Mouse (Mus musculus) MEL (cell line): ENCODE measurements around the gene Map1s. TPM values are rescaled to one million over a fixed set of nuclear protein-coding genes. Genes with fewer than 3 reads are reported as not detected.

Source experiments
- DNase-seq: peaks from one replicate; pipeline ENCODE4 v3.0.0; 2011; ENCODE audit warnings: low read depth, low spot score
- H3K27ac ChIP-seq: 2 replicates; pipeline ENCODE4 v1.5.1; 2012; ENCODE audit warnings: low read depth, mild to moderate bottlenecking, control low read depth, low read length, moderate library complexity; ENCODE audit not compliant: control insufficient read depth
- H3K27me3 ChIP-seq, 2 experiments: fragments of 150-350 bp in 1 of 2; sonication (generic) in 1 of 2; 2 replicates each; pipeline ENCODE4 v1.6.1; 2012; ENCODE audit warnings: low read length in 2 of 2, mild to moderate bottlenecking in 2 of 2, improper control_type of control experiment in 1 of 2, moderate library complexity in 1 of 2; ENCODE audit not compliant: insufficient read depth in 2 of 2, control insufficient read depth in 1 of 2
- H3K36me3 ChIP-seq, 2 experiments: 2 replicates each; pipeline ENCODE4 v1.6.1; 2012 to 2014; ENCODE audit warnings: low read length in 2 of 2, improper control_type of control experiment in 1 of 2, inconsistent platforms in 1 of 2, mild to moderate bottlenecking in 1 of 2; ENCODE audit not compliant: insufficient read depth in 2 of 2, control insufficient read depth in 1 of 2
- H3K4me1 ChIP-seq, 2 experiments: fragments of 150-350 bp in 1 of 2; sonication (generic) in 1 of 2; 2 replicates each; pipeline ENCODE4 v1.6.1; 2012; ENCODE audit warnings: low read length in 2 of 2, improper control_type of control experiment in 1 of 2, mild to moderate bottlenecking in 1 of 2; ENCODE audit not compliant: insufficient read depth in 2 of 2, control insufficient read depth in 1 of 2
- H3K4me3 ChIP-seq, 2 experiments: fragments of 150-350 bp in 1 of 2; sonication (generic) in 1 of 2; 2 replicates each; pipeline ENCODE4 v1.5.1; 2012; ENCODE audit warnings: low read depth in 2 of 2, low read length in 2 of 2, mild to moderate bottlenecking in 2 of 2, moderate library complexity in 2 of 2, control low read depth in 1 of 2, improper control_type of control experiment in 1 of 2; ENCODE audit not compliant: control insufficient read depth in 1 of 2, insufficient read depth in 1 of 2
- H3K79me2 ChIP-seq: 2 replicates; pipeline ENCODE4 v1.6.1; 2012; ENCODE audit warnings: mild to moderate bottlenecking, low read length, moderate library complexity; ENCODE audit not compliant: control insufficient read depth, poor library complexity, insufficient read depth
- H3K9ac ChIP-seq: 2 replicates; pipeline ENCODE4 v1.6.1; 2012; ENCODE audit warnings: low read depth, mild to moderate bottlenecking, control low read depth, low read length, moderate library complexity; ENCODE audit not compliant: control insufficient read depth, poor library complexity, severe bottlenecking
- H3K9me3 ChIP-seq: fragments of 150-350 bp; sonication (generic); replicated peaks from 2 replicates; pipeline ENCODE4 v1.6.1; 2012; ENCODE audit warnings: mild to moderate bottlenecking, low read length, improper control_type of control experiment, moderate library complexity; ENCODE audit not compliant: insufficient read depth
- CHD1 ChIP-seq: IDR thresholded peaks from 2 replicates; pipeline ENCODE4 v1.6.1; 2012; ENCODE audit warnings: low read depth, mild to moderate bottlenecking, inconsistent platforms, low read length, improper control_type of control experiment
- CHD2 ChIP-seq: IDR thresholded peaks from 2 replicates; pipeline ENCODE4 v1.6.1; 2011; ENCODE audit warnings: low read length, improper control_type of control experiment
- E2F4 ChIP-seq: IDR thresholded peaks from 2 replicates; pipeline ENCODE4 v1.6.1; 2011; ENCODE audit warnings: low read depth, low read length, improper control_type of control experiment, borderline replicate concordance
- EP300 ChIP-seq, 2 experiments: IDR thresholded peaks; 2 replicates each; pipeline ENCODE4 v1.6.1; 2011; ENCODE audit warnings: improper control_type of control experiment in 2 of 2, low read length in 2 of 2, low read depth in 1 of 2, mild to moderate bottlenecking in 1 of 2
- HCFC1 ChIP-seq: IDR thresholded peaks from 2 replicates; pipeline ENCODE4 v1.6.1; 2012; ENCODE audit warnings: low read depth, mild to moderate bottlenecking, inconsistent platforms, low read length, improper control_type of control experiment, moderate library complexity
- KAT2A ChIP-seq: conservative IDR thresholded peaks from 2 replicates; pipeline ENCODE4 v1.6.1; 2012; ENCODE audit warnings: low read depth, low read length, improper control_type of control experiment, inconsistent platforms
- MAFK ChIP-seq: IDR thresholded peaks from 2 replicates; pipeline ENCODE4 v1.6.1; 2011; ENCODE audit warnings: low read depth, mild to moderate bottlenecking, low read length, improper control_type of control experiment, borderline replicate concordance
- MAX ChIP-seq: IDR thresholded peaks from 2 replicates; pipeline ENCODE4 v1.6.1; 2011; ENCODE audit warnings: low read length, improper control_type of control experiment
- MEF2A ChIP-seq: IDR thresholded peaks from 2 replicates; pipeline ENCODE4 v1.6.1; 2014; ENCODE audit warnings: low read depth, mild to moderate bottlenecking, inconsistent platforms, low read length, improper control_type of control experiment; ENCODE audit not compliant: poor library complexity, insufficient replicate concordance, severe bottlenecking; ENCODE audit errors: extremely low read depth
- MYB ChIP-seq: IDR thresholded peaks from 2 replicates; pipeline ENCODE4 v1.6.1; 2011; ENCODE audit warnings: mild to moderate bottlenecking, low read depth, low read length, improper control_type of control experiment
- NELFE ChIP-seq: IDR thresholded peaks from 2 replicates; pipeline ENCODE4 v1.6.1; 2011; ENCODE audit warnings: low read depth, low read length, improper control_type of control experiment
- NRF1 ChIP-seq: IDR thresholded peaks from 2 replicates; pipeline ENCODE4 v1.6.1; 2014; ENCODE audit warnings: low read depth, mild to moderate bottlenecking, inconsistent platforms, low read length, improper control_type of control experiment, moderate library complexity; ENCODE audit not compliant: poor library complexity, insufficient read depth, severe bottlenecking
- POLR2A ChIP-seq, 2 experiments: IDR thresholded peaks; 2 replicates each; pipeline ENCODE4 v1.6.1; 2011 to 2012; ENCODE audit warnings: low read length in 2 of 2, mild to moderate bottlenecking in 2 of 2, control low read depth in 1 of 2, improper control_type of control experiment in 1 of 2, low read depth in 1 of 2, moderate library complexity in 1 of 2; ENCODE audit not compliant: control insufficient read depth in 1 of 2, insufficient read depth in 1 of 2, poor library complexity in 1 of 2
- POLR2AphosphoS2 ChIP-seq: IDR thresholded peaks from 2 replicates; pipeline ENCODE4 v1.6.1; 2011; ENCODE audit warnings: low read length, improper control_type of control experiment
- POLR2AphosphoS5 ChIP-seq: IDR thresholded peaks from 2 replicates; pipeline ENCODE4 v1.6.1; 2012; ENCODE audit warnings: low read depth, borderline replicate concordance, mild to moderate bottlenecking, inconsistent platforms, low read length, moderate library complexity, mixed read lengths
- RCOR1 ChIP-seq: IDR thresholded peaks from 2 replicates; pipeline ENCODE4 v1.6.1; 2012; ENCODE audit warnings: low read depth, mild to moderate bottlenecking, inconsistent platforms, low read length, improper control_type of control experiment
- SIN3A ChIP-seq: IDR thresholded peaks from 2 replicates; pipeline ENCODE4 v1.6.1; 2012; ENCODE audit warnings: low read length, improper control_type of control experiment, inconsistent platforms
- USF1 ChIP-seq: IDR thresholded peaks from 2 replicates; pipeline ENCODE4 v1.6.1; 2014; ENCODE audit warnings: low read depth, mild to moderate bottlenecking, inconsistent platforms, low read length, improper control_type of control experiment, moderate library complexity
- USF2 ChIP-seq, 2 experiments: IDR thresholded peaks; 2 replicates each; pipeline ENCODE4 v1.6.1; 2011 to 2012; ENCODE audit warnings: improper control_type of control experiment in 2 of 2, low read length in 2 of 2, borderline replicate concordance in 1 of 2, inconsistent platforms in 1 of 2, low read depth in 1 of 2, mild to moderate bottlenecking in 1 of 2; ENCODE audit not compliant: insufficient read depth in 1 of 2
- ZC3H11A ChIP-seq: IDR thresholded peaks from 2 replicates; pipeline ENCODE4 v1.6.1; 2012; ENCODE audit warnings: low read depth, mild to moderate bottlenecking, inconsistent platforms, low read length, improper control_type of control experiment
- ZKSCAN1 ChIP-seq: IDR thresholded peaks from 2 replicates; pipeline ENCODE4 v1.6.1; 2012; ENCODE audit warnings: low read depth, mild to moderate bottlenecking, inconsistent platforms, low read length, improper control_type of control experiment, moderate library complexity
- polyA plus RNA-seq, 2 experiments: library from polyadenylated mRNA; stranded (reverse) in 1 of 2; unstranded in 1 of 2; fragments of >175 nt in 1 of 2; fragments of >200 nt in 1 of 2; gene quantifications; 2 replicates each; pipeline versions ENCODE4 v1.2.1 to v1.2.4; 2012; ENCODE audit warnings: low replicate concordance in 2 of 2, low read depth in 1 of 2; ENCODE audit not compliant: insufficient read length in 2 of 2, insufficient read depth in 1 of 2, missing spikeins in 1 of 2
- total RNA-seq: library from RNA; depleted of rRNA; stranded (reverse); fragments of 300-350 nt; gene quantifications from 2 replicates; pipeline ENCODE4 v1.2.3, GENCODE M21; 2012

Map1s gene
- total and polyA plus RNA-seq, 3 experiments: 51.0 to 53.3 TPM; not detected in 1

DNA sequence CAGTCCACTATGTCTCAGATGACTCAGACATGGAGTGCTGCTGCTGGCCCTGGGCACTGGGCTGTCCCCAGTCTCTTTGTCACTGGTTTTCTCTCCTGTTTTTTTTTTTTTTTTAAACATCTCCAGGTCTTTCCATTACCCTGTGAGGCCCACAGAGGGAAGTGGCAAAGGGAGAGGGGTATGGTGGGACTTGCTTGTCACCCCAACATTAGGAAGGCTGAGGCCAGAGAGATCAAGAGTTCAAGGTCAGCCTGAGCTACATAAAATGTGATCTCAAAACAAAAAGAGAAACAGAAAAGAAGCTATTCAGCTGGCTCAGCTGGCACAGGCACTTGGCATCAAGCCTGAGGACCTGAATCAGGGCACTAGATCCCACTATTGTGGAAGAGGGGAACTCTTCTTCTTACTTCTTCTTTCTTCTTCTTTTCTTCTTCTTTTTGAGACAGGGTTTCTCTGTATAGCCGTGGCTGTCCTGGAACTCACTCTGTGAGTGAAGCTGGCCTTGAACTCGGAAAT lies 4.8 kb upstream of the Map1s start:
- Histone ChIP-seq H3K36me3 (peaks cover 2 to 10% of the 10 kb centered on the region in 2 experiments; a peak in 2 of 4 replicates), H3K27me3 (no peaks in the 10 kb centered on the region), H3K4me3 (no peak overlapping the region), H3K27ac (no peak overlapping the region), H3K4me1 (peaks cover 4 to 27% of the 10 kb centered on the region in 2 experiments), H3K79me2 (peaks cover 15% of the 10 kb centered on the region), H3K9me3 (no peaks in the 10 kb centered on the region), H3K9ac (no peak overlapping the region)
- DNase-seq: no peak
- TF ChIP-seq MYB: no peak
- no peak for TF ChIP-seq E2F4
- no peak for TF ChIP-seq POLR2AphosphoS2

GRCm38 (mm10) chr8:70902211-70902610 lies 3.5 kb upstream of the Map1s start:
- peaks cover 0 to 15% of the 10 kb centered on the region in 2 experiments; a peak in 2 of 4 replicates for H3K36me3 ChIP-seq
- H3K27me3 ChIP-seq: no peaks in the 10 kb centered on the region
- H3K9ac ChIP-seq: no peak overlapping the region
- no peak overlapping the region for H3K4me3 ChIP-seq
- TF ChIP-seq ZKSCAN1 (no peak), HCFC1 (no peak), MAFK (no peak), MEF2A (no peak), MYB (no peak), CHD2 (no peak), NELFE (no peak), MAX (no peak), E2F4 (no peak), NRF1 (no peak), KAT2A (no peak), EP300 (IDR thresholded peaks at IDR 0.05; ENCODE audit: low read depth in 1 of 2, low read length in 2 of 2) (no peak), RCOR1 (no peak), ZC3H11A (no peak), USF2 (IDR thresholded peaks at IDR 0.05; ENCODE audit: borderline replicate concordance in 1 of 2, insufficient read depth in 1 of 2, low read depth in 1 of 2, low read length in 2 of 2) (no peak), SIN3A (no peak), CHD1 (no peak), USF1 (no peak), POLR2A (IDR thresholded peaks at IDR 0.05; ENCODE audit: control insufficient read depth in 1 of 2, insufficient read depth in 1 of 2, low read depth in 1 of 2, low read length in 2 of 2, poor library complexity in 1 of 2) (no peak), POLR2AphosphoS5 (no peak)
- no peaks in the 10 kb centered on the region for H3K9me3 ChIP-seq
- H3K27ac ChIP-seq: no peak overlapping the region
- no peak for DNase-seq
- peaks cover 15% of the 10 kb centered on the region for H3K79me2 ChIP-seq
- peaks cover 4 to 35% of the 10 kb centered on the region in 2 experiments for H3K4me1 ChIP-seq
